Mouse (Mus musculus) midbrain, embryonic 15.5 days (tissue): ENCODE measurements at regions not wholly inside any gene's neighbourhood (a gene's known extent, or its start where the extent isn't known, plus 50 kb on each side); places are given as distances from the start of the nearest gene placed in this dataset.

Experiments used
- ATAC-seq: fragments of 200-750 bp; cut with Nextera tagmentation; replicated peaks from 2 replicates; pipeline ENCODE4 v1.8.0; 2017; ENCODE audit warnings: moderate TSS enrichment
- H3K27ac ChIP-seq: fragments of 300-500 bp; sonication (generic); 2 replicates; pipeline ENCODE4 v1.5.1; 2015; ENCODE audit warnings: mild to moderate bottlenecking, inconsistent platforms
- H3K27me3 ChIP-seq: fragments of 300-500 bp; sonication (generic); replicated peaks from 2 replicates; pipeline ENCODE4 v1.6.1; 2015; ENCODE audit warnings: inconsistent platforms
- H3K36me3 ChIP-seq: fragments of 300-500 bp; sonication (generic); replicated peaks from 2 replicates; pipeline ENCODE4 v1.6.1; 2015; ENCODE audit warnings: inconsistent platforms
- H3K4me1 ChIP-seq: fragments of 300-500 bp; sonication (generic); 2 replicates; pipeline ENCODE4 v1.6.1; 2015; ENCODE audit warnings: inconsistent platforms
- H3K4me2 ChIP-seq: fragments of 300-500 bp; sonication (generic); 2 replicates; pipeline ENCODE4 v1.6.1; 2015; ENCODE audit warnings: inconsistent platforms, mild to moderate bottlenecking, moderate library complexity
- H3K4me3 ChIP-seq: fragments of 300-500 bp; sonication (generic); 2 replicates; pipeline ENCODE4 v1.5.1; 2015; ENCODE audit warnings: mild to moderate bottlenecking, inconsistent platforms
- H3K9ac ChIP-seq: fragments of 300-500 bp; sonication (generic); 2 replicates; pipeline ENCODE4 v1.6.1; 2015; ENCODE audit warnings: mild to moderate bottlenecking, inconsistent platforms
- H3K9me3 ChIP-seq: fragments of 300-500 bp; sonication (generic); 2 replicates; pipeline ENCODE4 v1.6.1; 2016; ENCODE audit warnings: inconsistent platforms
- WGBS: fragments of 180-500 bp; shearing (Covaris S2); methylation state at CpG from one replicate; pipeline ENCODE4 v1.1.7; 2015; ENCODE audit warnings: mixed read lengths; 5-methylcytosine and 5-hydroxymethylcytosine counted together

DNA sequence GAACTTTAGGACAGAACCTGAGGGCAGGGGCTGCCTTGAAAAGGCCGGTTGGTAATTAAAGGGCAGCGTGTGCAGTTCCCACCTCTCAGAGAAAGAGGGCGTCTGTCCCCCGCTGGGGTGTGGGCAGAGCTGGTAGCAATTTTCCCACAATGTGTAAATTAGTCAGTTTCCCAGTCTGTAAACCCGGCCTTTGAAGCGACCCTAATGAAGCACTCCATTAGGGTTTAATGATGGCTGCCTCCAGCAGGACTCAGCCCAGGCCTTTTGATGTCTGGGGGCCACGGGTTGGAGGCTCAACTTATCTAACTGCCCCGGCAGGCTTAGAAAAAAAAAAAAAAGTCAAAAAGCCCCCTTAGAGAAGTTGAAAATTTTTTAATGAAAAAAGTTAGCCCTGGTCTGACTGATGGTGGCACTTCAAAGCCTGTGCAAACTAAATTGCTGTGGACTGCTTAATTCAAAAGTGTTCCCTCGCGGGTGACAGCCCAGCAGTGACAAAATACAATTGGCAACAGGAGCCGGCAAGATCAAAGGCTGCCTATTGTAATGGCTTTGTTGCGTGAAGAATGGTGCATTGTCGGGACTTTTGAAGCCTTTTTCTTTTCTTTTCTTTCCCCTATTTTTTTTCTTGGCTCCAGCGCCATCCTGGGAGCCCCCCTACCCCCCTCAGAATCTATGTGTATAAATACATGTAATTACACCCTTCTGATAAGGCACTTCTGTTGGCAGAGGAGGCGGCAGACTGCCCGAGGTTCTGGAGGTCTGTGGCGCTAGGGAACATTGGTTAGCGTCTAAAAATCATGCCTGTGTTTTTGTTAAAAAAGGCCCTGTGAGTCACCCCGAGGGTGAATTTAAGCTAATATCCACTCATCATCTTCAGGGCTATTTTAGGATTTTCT lies 71.3 kb upstream of the Msx1 start:
- no peak overlapping the region for H3K4me3 ChIP-seq
- H3K9ac ChIP-seq = no peak overlapping the region
- peak overlapping the region; percentile 31; the same call in 1 of the 2 replicates for H3K27ac ChIP-seq
- 0 out of 2 replicates have a peak overlapping the region, but pooled peaks have one; percentile 3 for H3K4me2 ChIP-seq
- peak; percentile 75 for ATAC-seq
- no peaks in the 10 kb centered on the region for H3K9me3 ChIP-seq
- no peaks in the 10 kb centered on the region for H3K36me3 ChIP-seq
- H3K27me3 ChIP-seq = peaks cover 50% of the 10 kb centered on the region
- WGBS = 2% methylated on average over 19 of the region's 19 CpGs
- H3K4me1 ChIP-seq = peaks cover 42% of the 10 kb centered on the region

DNA sequence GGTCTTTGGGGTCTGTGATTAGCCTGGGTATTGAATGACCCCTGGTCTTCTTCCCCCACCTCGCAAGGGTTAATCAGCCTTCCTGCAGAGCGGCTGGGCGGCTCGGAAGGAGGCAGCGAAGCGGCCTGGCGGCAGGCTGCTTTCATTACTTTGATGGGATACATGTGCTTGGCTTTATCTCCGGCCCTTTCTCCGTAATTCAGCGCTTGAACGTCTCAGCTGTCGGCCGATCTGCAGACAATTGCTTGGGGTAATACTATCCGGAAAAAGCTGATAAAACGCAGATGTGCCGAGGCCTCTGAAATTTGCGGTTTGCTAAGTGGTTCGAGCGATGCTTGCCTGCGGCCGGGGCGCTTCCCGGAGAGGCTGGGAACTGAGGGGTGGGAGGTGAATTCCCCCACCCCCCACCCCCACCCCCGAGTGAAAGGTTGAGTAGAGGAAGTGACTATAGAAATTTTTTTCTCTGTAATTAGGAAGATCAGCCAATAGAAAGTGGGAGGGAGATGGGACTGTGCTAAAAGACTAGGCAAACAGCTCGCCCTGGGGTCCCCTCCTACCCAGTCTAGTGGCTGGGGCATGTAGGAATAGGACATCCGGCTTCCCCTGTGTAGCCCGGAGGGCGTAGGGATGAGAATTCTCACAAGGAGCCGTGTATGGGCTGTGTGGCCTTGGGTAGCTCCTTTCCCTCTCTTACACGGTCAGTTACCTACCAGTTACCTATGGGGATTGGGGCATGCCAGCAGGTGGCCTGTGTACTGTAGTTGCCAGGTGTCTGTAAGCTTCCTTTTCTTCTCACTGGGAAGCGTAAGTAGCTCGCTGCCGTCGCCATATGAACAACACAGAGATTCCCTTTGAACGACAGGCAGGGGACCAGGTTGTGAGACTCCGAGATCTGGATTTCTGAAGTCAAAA lies 69.5 kb upstream of the Msx1 start:
- H3K36me3 ChIP-seq = no peaks in the 10 kb centered on the region
- peak overlapping the region; percentile 46 for H3K4me2 ChIP-seq
- H3K27me3 ChIP-seq = peaks cover 46% of the 10 kb centered on the region
- peak; percentile 31 for ATAC-seq
- H3K9me3 ChIP-seq = no peaks in the 10 kb centered on the region
- WGBS = 5% methylated on average over 36 of the region's 36 CpGs
- H3K4me1 ChIP-seq = peaks cover 42% of the 10 kb centered on the region
- H3K4me3 ChIP-seq = peak overlapping the region; percentile 11
- no peak overlapping the region for H3K27ac ChIP-seq
- no peak overlapping the region for H3K9ac ChIP-seq

GRCm38 (mm10) chr5:37890641-37891040 lies 66.3 kb upstream of the Msx1 start:
- Histone ChIP-seq H3K4me1 (peaks cover 22% of the 10 kb centered on the region), H3K36me3 (no peaks in the 10 kb centered on the region), H3K9me3 (no peaks in the 10 kb centered on the region), H3K4me2 (no peak overlapping the region), H3K27ac (no peak overlapping the region), H3K27me3 (peaks cover 44% of the 10 kb centered on the region), H3K4me3 (no peak overlapping the region), H3K9ac (no peak overlapping the region)
- WGBS = 65% methylated on average over 11 of the region's 11 CpGs
- no peak for ATAC-seq

DNA sequence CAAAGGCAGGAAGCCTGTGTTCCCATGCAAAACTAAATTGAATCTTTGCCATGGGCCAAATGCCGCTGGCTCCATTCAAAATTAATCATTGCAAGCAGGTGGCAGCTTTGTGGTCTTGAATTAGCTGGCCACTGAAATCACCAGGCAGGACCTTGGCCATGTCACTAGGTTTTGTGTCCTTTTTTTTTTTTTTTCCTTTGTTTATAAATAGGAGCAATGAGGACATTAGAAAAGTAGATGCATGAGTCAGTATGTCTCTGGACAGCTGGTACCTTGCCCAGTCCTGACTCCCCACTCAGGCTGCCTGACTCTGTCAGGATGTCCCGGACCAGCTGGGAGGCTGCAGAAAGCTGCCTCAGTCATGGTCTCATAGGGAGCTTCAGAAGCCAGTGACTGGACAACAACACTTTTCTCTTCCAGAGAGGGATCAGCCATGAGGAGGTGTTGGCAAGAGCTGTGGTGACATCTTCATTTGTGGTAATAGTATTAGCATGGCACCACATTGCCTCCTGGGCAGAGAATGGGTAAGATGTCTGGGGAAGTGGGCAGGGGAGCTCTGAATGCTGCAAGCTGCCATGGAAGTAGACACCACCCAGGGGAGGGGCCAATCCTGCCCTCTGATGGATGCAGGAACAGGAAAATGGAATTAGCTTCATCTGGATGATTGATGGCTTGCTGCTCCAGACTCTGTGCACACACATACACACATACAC lies 55.4 kb upstream of the Msx1 start:
- no peak for ATAC-seq
- Histone ChIP-seq H3K27me3 (no peaks in the 10 kb centered on the region), H3K9ac (no peak overlapping the region), H3K36me3 (no peaks in the 10 kb centered on the region), H3K27ac (no peak overlapping the region), H3K4me2 (no peak overlapping the region), H3K4me3 (no peak overlapping the region), H3K9me3 (no peaks in the 10 kb centered on the region), H3K4me1 (no peaks in the 10 kb centered on the region)
- WGBS = 73% methylated on average over 2 of the region's 2 CpGs

DNA sequence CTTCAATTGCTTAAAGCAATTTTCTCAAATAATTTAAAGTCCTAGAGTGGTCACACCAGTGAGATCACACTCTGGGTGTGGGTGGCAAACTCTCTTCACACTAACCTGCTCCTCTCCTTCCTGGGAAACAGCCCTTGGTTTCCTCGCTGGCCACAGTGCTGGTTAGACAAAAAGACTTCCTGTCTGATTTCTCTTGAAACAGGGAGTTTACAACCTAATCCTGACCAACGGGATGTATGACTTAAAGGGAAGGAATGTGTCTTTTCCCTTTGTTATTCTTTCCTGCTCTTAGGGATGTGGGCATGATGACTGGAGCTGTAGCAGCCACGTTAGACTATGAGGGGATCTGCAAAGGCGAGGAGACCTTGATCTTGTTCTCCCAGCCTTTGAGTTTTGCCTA lies 51.9 kb upstream of the Msx1 start:
- H3K9ac ChIP-seq = no peak overlapping the region
- no peak overlapping the region for H3K4me3 ChIP-seq
- H3K27me3 ChIP-seq = no peaks in the 10 kb centered on the region
- H3K4me1 ChIP-seq = no peaks in the 10 kb centered on the region
- WGBS = 72% methylated on average over 4 of the region's 4 CpGs
- H3K27ac ChIP-seq = no peak overlapping the region
- no peak overlapping the region for H3K4me2 ChIP-seq
- no peaks in the 10 kb centered on the region for H3K9me3 ChIP-seq
- ATAC-seq = no peak
- H3K36me3 ChIP-seq = no peaks in the 10 kb centered on the region

DNA sequence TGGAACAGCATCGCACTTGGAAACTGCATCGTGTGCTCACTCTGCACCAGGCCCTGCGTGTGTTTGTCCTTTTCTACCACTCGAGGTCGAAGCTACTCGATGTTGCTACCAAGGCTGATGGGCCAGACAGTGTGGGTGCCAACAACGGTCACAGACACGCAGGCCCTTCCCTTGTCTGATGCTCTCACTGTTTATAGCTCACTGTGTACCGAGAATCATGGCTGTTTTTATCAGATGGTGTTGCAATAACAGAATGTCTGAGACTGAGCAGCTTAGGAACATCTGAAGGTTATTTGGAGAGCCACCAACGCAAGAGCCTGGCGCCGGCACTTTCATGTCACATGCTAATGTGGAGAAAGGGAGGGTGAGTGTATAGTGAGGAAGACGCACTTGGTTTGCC lies 51.1 kb upstream of the Msx1 start:
- 92% methylated on average over 13 of the region's 13 CpGs for WGBS
- Histone ChIP-seq H3K4me2 (no peak overlapping the region), H3K27ac (no peak overlapping the region)

GRCm38 (mm10) chr5:37874784-37875281 lies 50.5 kb upstream of the Msx1 start:
- no peak overlapping the region for H3K4me3 ChIP-seq
- no peak overlapping the region for H3K9ac ChIP-seq
- H3K27me3 ChIP-seq = no peaks in the 10 kb centered on the region; the same call in 1 of the 2 replicates
- no peak overlapping the region for H3K4me2 ChIP-seq
- no peak for ATAC-seq
- H3K27ac ChIP-seq = no peak overlapping the region
- WGBS = 58% methylated on average over 6 of the region's 6 CpGs
- H3K36me3 ChIP-seq = no peaks in the 10 kb centered on the region
- no peaks in the 10 kb centered on the region for H3K4me1 ChIP-seq
- no peaks in the 10 kb centered on the region for H3K9me3 ChIP-seq

More for the DNA sequence above, 51.1 kb upstream of the Msx1 start:
- H3K4me1 ChIP-seq = no peaks in the 10 kb centered on the region
- no peaks in the 10 kb centered on the region for H3K36me3 ChIP-seq
- H3K9me3 ChIP-seq = no peaks in the 10 kb centered on the region
- no peak for ATAC-seq
- no peak overlapping the region for H3K9ac ChIP-seq
- H3K4me3 ChIP-seq = no peak overlapping the region
- no peaks in the 10 kb centered on the region for H3K27me3 ChIP-seq
